Mouse (Mus musculus) forebrain, postnatal 0 days (tissue): ENCODE data around the gene Ramp3. TPM values are rescaled to one million over a fixed set of nuclear protein-coding genes. Genes with fewer than 3 reads are reported as not detected.
"Not testable (repeated sequence)": the region's sequence is repeated elsewhere in the genome, so short reads cannot be mapped to it uniquely, and the experiment has no call there.

ENCODE experiments used
- ATAC-seq: fragments of 200-750 bp; cut with Nextera tagmentation; 2 replicates; pipeline ENCODE4 v1.8.0; 2017; ENCODE audit warnings: mild to moderate bottlenecking, moderate library complexity
- DNase-seq: peaks from one replicate; pipeline ENCODE4 v3.0.0-alpha.2; 2015
- H3K27ac ChIP-seq: fragments of 300-500 bp; sonication (generic); 2 replicates; pipeline ENCODE4 v1.5.1; 2014; ENCODE audit warnings: low read depth, mild to moderate bottlenecking, antibody characterized with exemption, low read length, moderate library complexity, mixed read lengths
- H3K27me3 ChIP-seq: fragments of 300-500 bp; sonication (generic); 2 replicates; pipeline ENCODE4 v1.6.1; 2014; ENCODE audit warnings: mild to moderate bottlenecking, low read length, mixed read lengths; ENCODE audit not compliant: insufficient read depth
- H3K36me3 ChIP-seq: fragments of 300-500 bp; sonication (generic); 2 replicates; pipeline ENCODE4 v1.6.1; 2014; ENCODE audit warnings: mild to moderate bottlenecking, moderate library complexity; ENCODE audit not compliant: insufficient read depth
- H3K4me1 ChIP-seq: fragments of 300-500 bp; sonication (generic); 2 replicates; pipeline ENCODE4 v1.6.1; 2014; ENCODE audit warnings: antibody characterized with exemption; ENCODE audit not compliant: insufficient read depth
- H3K4me2 ChIP-seq: fragments of 300-500 bp; sonication (generic); 2 replicates; pipeline ENCODE4 v1.6.1; 2014; ENCODE audit warnings: low read depth, mild to moderate bottlenecking, moderate library complexity
- H3K4me3 ChIP-seq: fragments of 300-500 bp; sonication (generic); 2 replicates; pipeline ENCODE4 v1.5.1; 2014; ENCODE audit warnings: low read depth, low read length, mixed read lengths
- H3K9ac ChIP-seq: fragments of 300-500 bp; sonication (generic); 2 replicates; pipeline ENCODE4 v1.6.1; 2014; ENCODE audit warnings: mild to moderate bottlenecking
- H3K9me3 ChIP-seq: fragments of 300-500 bp; sonication (generic); 2 replicates; pipeline ENCODE4 v1.6.1; 2016; ENCODE audit warnings: low read length
- CTCF ChIP-seq: sonication (generic); IDR thresholded peaks from 2 replicates; pipeline ENCODE4 v1.5.1; 2016; ENCODE audit warnings: antibody characterized with exemption, control low read depth, low read depth
- WGBS: fragments of 180-500 bp; shearing (Covaris S2); extraction: QIAGEN DNeasy Blood & Tissue Kit; methylation state at CpG from one replicate; pipeline ENCODE4 v1.1.7; 2014; 5-methylcytosine and 5-hydroxymethylcytosine counted together
- polyA plus RNA-seq: library from polyadenylated mRNA; unstranded; fragments of >200 nt; fragmentation: Nextera tagmentation; extraction: Ambion mirVana; gene quantifications from 2 replicates; pipeline ENCODE4 v1.2.1, GENCODE M21; 2015
- total RNA-seq: library from RNA; depleted of rRNA; stranded (reverse); fragments of >200 nt; gene quantifications from 2 replicates; pipeline ENCODE4 v1.2.3, GENCODE M21; 2014

The Ramp3 gene
- total and polyA plus RNA-seq, 2 experiments from 2014 or later, result 12.9 to 17.6 TPM

DNA sequence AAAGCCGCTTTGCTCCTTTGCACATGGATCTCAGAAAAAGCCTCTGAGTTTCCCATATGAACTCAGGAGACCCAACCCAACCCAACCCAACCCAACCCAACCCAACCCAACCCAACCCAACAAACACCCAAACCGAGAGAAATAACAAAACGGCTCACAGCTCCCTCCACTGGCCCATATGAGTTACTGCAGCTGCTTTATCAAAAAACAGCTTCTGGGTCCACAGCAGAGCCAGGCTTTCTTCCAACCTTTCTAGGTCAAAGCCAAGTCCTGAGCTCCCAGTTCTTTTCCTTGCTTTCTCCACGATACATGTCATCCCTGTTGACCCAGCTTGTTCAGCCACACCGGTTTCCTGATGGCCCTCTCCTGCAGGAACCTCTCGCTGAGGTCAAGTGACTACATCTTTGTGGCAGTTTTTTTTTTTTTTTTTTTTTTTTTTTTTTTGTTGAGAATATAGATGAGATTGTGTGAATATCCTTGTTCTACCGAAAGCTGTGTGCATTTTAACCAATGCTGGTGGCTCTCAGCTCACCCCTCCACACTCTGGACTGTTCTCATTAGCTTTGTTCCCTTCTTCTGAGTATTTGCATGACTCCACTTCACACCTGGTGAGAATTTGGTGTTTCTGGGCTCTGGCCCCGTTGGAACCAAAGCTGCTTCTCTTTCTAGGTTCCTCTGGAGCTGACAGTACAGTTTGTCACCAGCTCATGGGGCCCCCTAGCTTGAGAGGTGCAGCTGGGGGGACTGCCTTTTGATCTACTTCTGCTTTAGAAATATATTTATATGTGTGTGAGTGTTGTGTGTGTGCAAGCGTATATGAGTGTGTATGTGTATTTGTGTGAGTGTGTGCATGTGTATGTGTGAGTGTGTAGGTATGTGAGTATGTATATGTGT is 10.2 kb upstream of the Ramp3 start:
- H3K4me1 ChIP-seq, result no peaks in the 10 kb centered on the region
- H3K27me3 ChIP-seq, result no peaks in the 10 kb centered on the region
- no peak overlapping the region for H3K27ac ChIP-seq
- H3K9me3 ChIP-seq, result no peaks in the 10 kb centered on the region
- DNase-seq (no peak), ATAC-seq (no peak)
- no peak overlapping the region for H3K9ac ChIP-seq
- no peak overlapping the region for H3K4me3 ChIP-seq
- 65% methylated on average over 9 of the region's 9 CpGs for WGBS
- 0 out of 2 replicates have a peak, but pooled peaks have one; percentile 8 for TF ChIP-seq CTCF
- H3K36me3 ChIP-seq, result no peaks in the 10 kb centered on the region
- no peak overlapping the region for H3K4me2 ChIP-seq

DNA sequence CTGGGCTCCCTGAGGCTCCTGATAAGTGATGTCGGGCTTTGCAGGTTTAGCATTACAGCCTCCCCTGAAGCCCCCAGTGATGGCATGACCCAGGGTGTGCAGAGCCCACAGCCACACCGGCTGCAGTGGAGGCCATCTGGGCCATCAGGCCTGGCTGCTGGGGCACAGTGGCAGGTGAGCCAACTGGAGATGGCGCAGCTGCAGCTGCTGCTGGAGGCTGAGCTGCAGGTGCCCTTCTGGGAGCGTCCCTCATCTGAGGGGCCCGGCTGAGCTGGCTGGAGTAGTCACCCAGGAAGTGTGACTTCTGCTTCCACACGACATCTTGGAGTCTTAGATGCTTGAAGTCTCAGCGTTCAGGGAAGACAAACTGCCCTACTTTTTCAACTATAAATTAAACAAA is 7.8 kb upstream of the Ramp3 start:
- Histone ChIP-seq H3K27me3 (no peaks in the 10 kb centered on the region; the same call in 1 of the 2 replicates), H3K36me3 (no peaks in the 10 kb centered on the region), H3K9me3 (no peaks in the 10 kb centered on the region), H3K4me1 (no peaks in the 10 kb centered on the region), H3K4me2 (no peak overlapping the region), H3K4me3 (no peak overlapping the region), H3K9ac (no peak overlapping the region), H3K27ac (no peak overlapping the region)
- ATAC-seq, result no peak
- TF ChIP-seq CTCF, result no peak
- DNase-seq, result no peak
- WGBS, result 78% methylated on average over 7 of the region's 7 CpGs

DNA sequence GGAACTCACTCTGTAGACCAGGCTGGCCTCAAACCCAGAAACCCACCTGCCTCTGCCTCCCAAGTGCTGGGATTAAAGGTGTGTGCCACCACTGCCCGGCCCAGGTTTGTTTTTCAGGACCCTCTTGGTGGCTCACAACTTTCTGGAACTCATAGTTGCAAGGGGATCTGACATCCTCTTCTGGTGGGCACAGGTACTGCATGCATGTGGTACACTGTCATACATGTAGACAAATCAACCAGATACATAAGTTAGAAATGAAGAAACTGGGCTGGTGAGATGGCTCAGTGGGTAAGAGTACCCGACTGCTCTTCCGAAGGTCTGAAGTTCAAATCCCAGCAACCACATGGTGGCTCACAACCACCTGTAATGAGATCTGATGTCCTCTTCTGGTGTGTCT is 5.3 kb upstream of the Ramp3 start:
- peak; percentile 53 for TF ChIP-seq CTCF
- H3K27me3 ChIP-seq, DNase-seq, ATAC-seq, H3K36me3 ChIP-seq, H3K9ac ChIP-seq, H3K9me3 ChIP-seq, H3K27ac ChIP-seq, H3K4me1 ChIP-seq, H3K4me2 ChIP-seq, H3K4me3 ChIP-seq: not testable (repeated sequence)
- 74% methylated on average over 3 of the region's 3 CpGs for WGBS

DNA sequence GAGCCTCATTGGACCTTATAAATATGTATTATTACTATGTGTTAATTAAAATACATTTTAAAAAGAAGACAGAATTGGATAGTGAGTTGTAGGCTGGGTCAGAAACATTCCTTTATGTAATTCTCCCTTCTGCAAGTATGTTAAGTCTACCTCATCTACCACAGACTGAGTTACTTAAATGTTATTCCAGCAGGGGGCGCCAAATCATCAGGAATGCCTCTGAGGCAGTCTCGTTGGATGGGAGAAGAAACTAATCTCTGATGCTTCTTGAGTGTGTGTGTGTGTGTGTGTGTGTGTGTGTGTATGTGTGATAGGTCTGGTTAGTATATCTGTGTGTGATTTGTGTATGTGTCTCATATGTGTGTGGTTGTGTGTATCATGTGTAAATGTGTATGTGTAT is 3.4 kb upstream of the Ramp3 start:
- Histone ChIP-seq H3K4me3 (no peak overlapping the region), H3K4me1 (no peaks in the 10 kb centered on the region), H3K27ac (no peak overlapping the region), H3K36me3 (no peaks in the 10 kb centered on the region), H3K9me3 (no peaks in the 10 kb centered on the region), H3K4me2 (no peak overlapping the region), H3K27me3 (no peaks in the 10 kb centered on the region; the same call in 1 of the 2 replicates), H3K9ac (no peak overlapping the region)
- peak; percentile 95 for DNase-seq
- 0% methylated on average over 2 of the region's 2 CpGs for WGBS
- ATAC-seq, result peak; percentile 91
- TF ChIP-seq CTCF, result peak; percentile 96

DNA sequence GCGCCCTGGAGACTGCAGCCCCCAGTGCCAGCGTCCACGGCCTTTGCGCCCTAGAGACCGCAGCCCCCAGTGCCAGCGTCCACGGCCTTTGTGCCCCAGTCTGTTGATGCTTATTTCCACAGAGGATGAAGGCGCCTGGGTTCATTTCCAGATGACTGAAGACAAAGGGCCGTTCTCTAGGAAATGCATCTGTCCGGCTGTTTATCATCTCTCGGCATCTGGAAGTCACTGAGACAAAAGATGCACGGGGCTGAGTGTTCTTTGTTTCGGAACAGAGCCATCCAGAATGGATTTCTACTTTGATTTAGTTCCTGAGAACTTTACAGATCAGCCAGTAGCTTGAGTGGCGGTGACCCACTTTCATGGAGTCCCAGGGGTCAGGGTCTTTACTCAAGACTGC is 2.9 kb downstream of the Ramp3 start:
- no peaks in the 10 kb centered on the region for H3K27me3 ChIP-seq
- no peak overlapping the region for H3K4me3 ChIP-seq
- no peaks in the 10 kb centered on the region for H3K9me3 ChIP-seq
- H3K4me1 ChIP-seq, result no peaks in the 10 kb centered on the region
- no peak for TF ChIP-seq CTCF
- ATAC-seq (no peak), DNase-seq (no peak)
- H3K4me2 ChIP-seq, result no peak overlapping the region
- WGBS, result 73% methylated on average over 14 of the region's 14 CpGs
- H3K9ac ChIP-seq, result no peak overlapping the region
- H3K36me3 ChIP-seq, result no peaks in the 10 kb centered on the region
- H3K27ac ChIP-seq, result no peak overlapping the region

DNA sequence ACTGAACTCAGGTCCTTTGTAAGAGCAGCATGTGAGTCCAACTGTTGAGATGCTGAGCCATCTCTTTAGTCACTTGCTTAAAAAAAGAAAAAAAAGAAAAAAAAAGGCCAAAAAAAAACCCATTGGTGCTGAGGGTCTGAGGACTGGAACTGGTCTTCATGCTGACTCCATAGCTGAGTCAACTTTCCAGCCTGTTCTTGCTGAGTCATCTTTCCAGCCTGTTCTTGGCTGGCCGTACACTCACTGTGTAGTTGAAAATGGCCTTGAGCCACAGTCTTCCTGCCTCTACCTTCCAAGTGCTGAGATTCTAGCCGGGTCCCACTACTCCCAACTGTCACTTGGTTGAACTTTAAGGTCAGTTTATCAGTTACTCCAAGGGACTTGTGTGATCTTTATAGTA is 8.3 kb downstream of the Ramp3 start:
- TF ChIP-seq CTCF, result no peak
- Histone ChIP-seq H3K4me2 (no peak overlapping the region), H3K4me1 (no peaks in the 10 kb centered on the region), H3K27me3 (no peaks in the 10 kb centered on the region), H3K9ac (no peak overlapping the region), H3K9me3 (no peaks in the 10 kb centered on the region), H3K36me3 (no peaks in the 10 kb centered on the region), H3K27ac (no peak overlapping the region), H3K4me3 (no peak overlapping the region)
- ATAC-seq (no peak), DNase-seq (no peak)
- WGBS, result 91% methylated on average over 2 of the region's 2 CpGs

DNA sequence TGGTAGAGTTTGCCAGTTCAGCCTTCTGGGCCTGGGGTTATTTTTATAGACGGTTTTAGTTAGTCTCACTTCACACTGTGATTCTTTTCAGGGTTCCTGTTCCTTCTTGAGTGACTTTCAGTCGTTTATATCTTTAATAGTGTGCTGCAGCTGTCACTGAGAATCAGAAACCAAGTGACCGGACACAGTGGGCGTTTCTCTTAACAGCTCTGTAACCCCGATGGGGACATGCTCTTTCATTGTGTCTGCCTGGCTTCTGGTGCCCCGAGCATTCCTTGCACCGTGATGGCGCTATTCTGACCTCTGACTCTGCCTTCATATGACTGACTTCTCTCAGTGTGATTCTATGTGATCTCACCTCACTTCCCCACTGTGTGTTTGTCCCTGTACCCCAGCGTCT is 10.7 kb downstream of the Ramp3 start:
- DNase-seq (no peak), ATAC-seq (no peak)
- no peak overlapping the region for H3K4me3 ChIP-seq
- no peak overlapping the region for H3K9ac ChIP-seq
- no peak overlapping the region for H3K4me2 ChIP-seq
- H3K36me3 ChIP-seq, result no peaks in the 10 kb centered on the region
- H3K27me3 ChIP-seq, result no peaks in the 10 kb centered on the region
- no peaks in the 10 kb centered on the region for H3K4me1 ChIP-seq
- WGBS, result 29% methylated on average over 9 of the region's 9 CpGs
- H3K9me3 ChIP-seq, result no peaks in the 10 kb centered on the region
- no peak overlapping the region for H3K27ac ChIP-seq
- no peak for TF ChIP-seq CTCF
